Mouse (Mus musculus) T-cell, adult 66 days (primary cell): ENCODE data around the gene Trim61. TPM values are rescaled to one million over a fixed set of nuclear protein-coding genes. Genes with fewer than 3 reads are reported as not detected.

ENCODE experiments used
- total RNA-seq, 2 experiments: library from RNA; stranded (reverse); gene quantifications; 3 replicates in 1 of 2; 4 replicates in 1 of 2; pipeline ENCODE4 v1.2.4; 2023

Trim61 gene
- not detected for total RNA-seq

DNA sequence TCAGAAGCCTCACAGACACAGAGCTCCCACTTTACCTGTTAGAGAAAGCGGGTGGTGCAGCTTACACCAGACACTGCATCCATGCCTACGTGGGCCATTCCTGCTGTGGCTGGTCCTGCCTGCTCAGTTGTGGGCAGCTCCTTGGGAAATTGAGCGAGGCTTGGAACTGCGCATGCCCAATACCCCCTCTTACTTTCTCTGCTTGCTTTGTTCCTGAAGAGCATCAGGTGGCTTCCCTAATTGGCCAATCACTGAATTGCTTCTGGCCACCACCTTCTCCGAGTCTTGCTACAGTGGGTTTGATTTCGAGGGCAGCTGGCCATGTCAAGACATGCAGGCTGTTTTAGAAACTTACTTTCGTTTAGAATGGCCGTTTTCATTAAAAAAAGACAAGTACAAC is at the start of gene Trim61, which contains the start of gene Trim60:
Gene Trim61 (minus strand): TSS at position 101 of the 400 bp plus-strand sequence.
Gene Trim60 (minus strand): TSS at position 162 of the 400 bp plus-strand sequence.

DNA sequence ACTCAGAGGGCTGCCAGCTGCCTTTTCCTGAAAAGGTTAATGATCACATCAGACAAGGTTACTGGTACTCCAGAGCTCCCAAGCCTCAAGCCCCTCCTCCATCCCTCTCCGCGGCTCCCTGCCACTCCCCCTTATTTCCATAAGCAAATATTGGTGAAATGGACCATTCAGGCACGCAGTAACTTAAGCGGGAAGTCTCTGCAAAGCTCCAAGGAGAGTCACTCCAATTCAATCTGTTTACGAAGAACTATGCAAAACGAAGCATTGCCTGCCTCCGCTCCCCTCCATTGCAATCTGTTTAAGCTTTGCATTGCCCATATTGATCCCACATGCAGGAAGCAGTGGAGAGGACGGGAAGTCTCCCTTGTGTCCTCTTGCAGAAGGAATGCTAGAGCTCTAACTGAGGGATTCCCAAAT is 18.8 kb upstream of the Trim61 start, which contains the start of gene Apela:
Gene Apela (minus strand): TSS at position 220 of the 417 bp plus-strand sequence.

GRCm38 (mm10) chr8:64987731-64988130 is 30.6 kb downstream of the Trim61 start, which contains the start of gene Trim75:
Trim75 (minus strand) TSS chr8:64987831.

Other genes with a start within 250 kb of the Trim61 start
- gene Klhl2, start 168.5 kb downstream of the Trim61 start, total RNA-seq = 10 to 100 TPM; 37.9 to 39.7 TPM
- 10 to 100 TPM; 42.1 to 48.0 TPM for gene Tmem192, start 71.3 kb downstream of the Trim61 start, total RNA-seq
- not detected for gene Trim75, start 30.7 kb downstream of the Trim61 start, total RNA-seq
- not detected for gene Trim60, start 61 bp upstream of the Trim61 start, total RNA-seq
- gene Apela, start 18.8 kb upstream of the Trim61 start, total RNA-seq = not detected
- not detected for gene Gm10663, start 56.5 kb upstream of the Trim61 start, total RNA-seq
- not detected for gene BC030870, start 111.0 kb upstream of the Trim61 start, total RNA-seq